Mouse (Mus musculus) layer of hippocampus, adult 2 months (tissue): ENCODE results near the gene Prss38. TPM values are rescaled to one million over a fixed set of nuclear protein-coding genes. Genes with fewer than 3 reads are reported as not detected.

Source experiments
- DNase-seq, 2 experiments: peaks; one replicate each; pipeline ENCODE4 v3.0.0; 2022; ENCODE audit warnings: low spot score in 2 of 2
- H3K27ac ChIP-seq: fragments of 200-600 bp; 2 replicates; pipeline ENCODE4 v1.8.1; 2022
- H3K4me3 ChIP-seq: fragments of 200-600 bp; 2 replicates; pipeline ENCODE4 v1.8.1; 2022; ENCODE audit warnings: mild to moderate bottlenecking
- CTCF ChIP-seq: fragments of 200-600 bp; conservative IDR thresholded peaks from 2 replicates; pipeline ENCODE4 v1.8.1; 2022; ENCODE audit warnings: antibody characterized with exemption, mild to moderate bottlenecking, moderate library complexity
- long read RNA-seq, 2 experiments: library from polyadenylated mRNA; stranded (forward); transcript quantifications; one replicate each; pipeline ENCODE4 v2.0.0; 2021; ENCODE audit warnings: borderline mapping rate in 2 of 2
- total RNA-seq, 2 experiments: library from RNA; stranded (reverse); gene quantifications; 2 replicates each; pipeline ENCODE4 v1.2.3; 2021

Gene Prss38
- not detected for total RNA-seq
- long read RNA-seq, experiment 1, result 0 reads
- long read RNA-seq, experiment 2, result 0 reads

DNA sequence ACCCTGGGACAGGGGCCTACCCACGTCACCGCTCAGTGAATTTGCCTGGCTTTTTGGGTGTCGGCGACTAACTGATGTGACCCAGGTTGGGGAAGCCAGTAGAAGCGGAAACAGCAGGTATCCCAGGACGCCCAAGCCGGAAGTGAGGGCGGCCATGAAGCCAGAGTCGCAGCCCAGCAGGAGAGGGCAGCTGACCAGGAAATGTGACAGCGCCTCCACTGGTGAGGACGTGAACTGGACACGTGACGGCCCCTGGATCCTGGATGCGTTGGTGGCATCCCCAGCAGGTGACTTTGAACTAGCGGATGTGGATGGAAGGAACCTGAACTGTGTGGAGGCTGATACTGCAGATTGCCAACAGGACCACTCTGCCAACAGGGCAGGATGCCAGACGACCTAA, at the start of gene Prss38:
Prss38 (minus strand) TSS at position 183 of the 400 bp plus-strand sequence.
- no peak for DNase-seq
- no peak within 1 kb of the TSS for H3K27ac ChIP-seq
- peak; percentile 26 for TF ChIP-seq CTCF
- no peak within 1 kb of the TSS for H3K4me3 ChIP-seq

DNA sequence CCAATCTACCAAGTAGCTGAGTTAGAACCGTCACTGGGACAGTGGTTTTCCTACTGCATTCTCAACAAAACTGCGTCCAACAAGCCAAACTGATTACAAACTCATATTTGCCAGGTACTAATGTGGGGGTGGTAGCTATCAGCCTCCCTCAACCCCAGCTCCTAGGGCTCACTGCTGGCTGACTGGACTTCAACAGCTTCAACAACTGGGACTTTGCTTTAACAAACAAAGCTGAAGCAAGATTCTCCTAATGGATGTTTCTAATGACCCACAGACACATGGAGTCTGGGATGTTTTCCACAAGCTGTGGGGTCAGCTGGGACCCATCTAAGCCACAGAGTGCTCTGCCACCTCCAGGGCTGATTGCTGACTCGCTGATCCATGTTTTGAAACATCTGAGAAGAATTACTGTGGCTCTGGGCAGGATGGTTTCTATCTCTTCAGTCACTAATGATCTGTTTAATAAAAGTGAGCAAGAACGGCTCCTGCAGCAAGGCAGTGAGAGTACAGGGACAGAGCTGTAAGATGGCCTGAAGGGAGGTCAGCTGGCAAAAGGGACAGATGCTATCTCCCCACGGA, 47.6 kb upstream of the Prss38 start:
- no peak for TF ChIP-seq CTCF
- Histone ChIP-seq H3K27ac (no peak overlapping the region), H3K4me3 (no peak overlapping the region)
- DNase-seq, result no peak

DNA sequence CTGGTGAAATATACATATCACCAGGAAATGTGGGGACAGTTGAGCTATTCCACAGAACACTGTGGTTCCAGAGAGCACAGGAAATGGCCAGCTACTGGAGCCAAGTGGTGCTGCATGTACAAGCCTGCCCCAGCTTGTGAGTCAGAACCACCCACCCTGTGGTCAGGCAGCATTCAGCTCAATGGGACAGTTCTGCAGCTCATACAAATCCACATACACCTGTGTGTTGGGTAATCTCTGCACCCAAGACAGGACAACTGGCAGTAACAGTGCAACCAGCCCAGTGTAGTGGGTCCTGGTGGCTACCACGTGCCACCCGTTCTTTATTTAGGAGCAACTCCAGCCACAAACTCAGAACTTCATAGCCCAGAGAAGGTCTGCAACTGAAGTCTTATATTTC, 46.5 kb upstream of the Prss38 start:
- no peak overlapping the region for H3K27ac ChIP-seq
- no peak for DNase-seq
- TF ChIP-seq CTCF, result no peak
- no peak overlapping the region for H3K4me3 ChIP-seq

DNA sequence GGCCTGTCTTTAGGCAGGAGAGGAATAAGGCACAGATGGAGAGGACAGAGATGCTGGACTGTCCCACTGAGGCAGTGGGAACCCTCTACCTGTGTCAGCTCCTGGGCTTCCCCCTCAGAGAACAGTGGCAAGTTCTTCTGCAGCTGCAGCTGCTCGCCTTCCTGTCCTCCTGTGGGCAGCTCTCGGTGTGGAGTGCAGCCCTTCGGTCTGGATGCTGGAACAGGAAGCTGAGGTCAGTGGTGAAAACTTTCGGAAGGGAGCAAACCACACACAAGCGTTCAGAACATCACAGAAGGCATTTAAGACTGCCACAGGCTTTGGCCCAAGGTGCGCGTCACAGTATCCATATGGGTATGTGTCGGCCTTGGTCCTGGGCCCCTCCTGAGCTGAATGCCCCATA, 46.0 kb upstream of the Prss38 start:
- TF ChIP-seq CTCF, result no peak
- no peak for DNase-seq
- Histone ChIP-seq H3K4me3 (no peak overlapping the region), H3K27ac (no peak overlapping the region)

DNA sequence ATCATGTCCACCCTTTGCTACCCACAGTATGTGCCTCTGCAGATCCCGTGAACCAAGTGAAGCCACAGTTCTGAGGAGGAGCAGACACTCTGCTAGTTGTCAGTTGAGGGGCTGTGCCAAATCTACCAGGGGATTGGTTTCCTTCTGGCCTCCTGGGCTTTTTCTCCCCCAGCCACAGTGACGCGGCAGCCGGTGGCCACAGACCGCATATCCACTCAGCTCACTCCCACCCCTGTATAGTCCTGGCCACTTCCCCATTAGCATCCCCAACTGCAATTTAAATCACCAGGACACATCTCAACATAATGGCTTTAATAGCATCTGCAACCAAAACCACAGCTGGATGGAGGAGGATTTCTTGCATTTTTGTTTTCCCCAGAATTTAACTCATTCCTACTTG, 43.3 kb upstream of the Prss38 start:
- Histone ChIP-seq H3K4me3 (no peak overlapping the region), H3K27ac (peak overlapping the region; percentile 2; the same call in 1 of the 2 replicates)
- no peak for DNase-seq
- no peak for TF ChIP-seq CTCF

DNA sequence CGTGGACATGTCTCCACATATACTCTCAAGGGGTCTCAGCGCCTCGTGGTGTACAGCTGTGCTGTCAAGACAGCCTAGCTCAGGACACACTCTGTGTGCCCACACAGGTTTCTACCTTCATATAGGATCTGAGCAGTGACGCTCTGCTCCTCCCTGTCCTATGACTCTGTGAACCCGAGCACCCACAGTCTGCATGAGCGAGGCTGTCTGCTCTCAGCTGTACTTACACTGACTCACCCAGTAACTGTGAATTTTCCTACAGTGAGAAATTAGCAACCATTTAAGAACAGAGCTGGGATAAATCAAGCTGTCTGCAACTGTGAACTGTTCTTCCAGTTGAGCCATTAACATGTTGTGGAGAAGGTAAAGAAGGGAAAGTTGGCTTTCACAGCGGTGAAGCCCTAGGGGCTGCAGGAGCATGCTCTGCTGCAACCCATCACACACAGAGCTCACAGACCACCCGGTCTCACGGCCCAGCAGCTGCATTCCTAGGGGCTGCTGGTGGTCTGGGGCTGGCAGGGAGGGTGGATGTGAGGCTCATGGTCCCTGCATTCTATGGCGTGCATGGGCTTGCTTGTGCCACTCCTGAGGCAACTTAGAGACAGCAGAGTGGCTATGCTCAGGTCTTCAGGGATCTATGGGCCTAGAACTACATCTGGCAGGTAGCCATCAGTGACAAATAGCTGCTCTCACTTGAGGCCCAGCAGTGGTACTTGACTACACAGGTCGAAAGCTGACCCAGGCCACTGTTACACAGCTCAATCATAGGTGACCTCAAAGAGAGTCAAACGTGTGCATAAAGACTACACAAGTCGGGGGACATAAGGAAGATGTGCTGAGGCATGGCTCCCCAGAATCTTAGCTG, 37.8 kb upstream of the Prss38 start:
- Histone ChIP-seq H3K27ac (peak overlapping the region; percentile 43; the same call in 1 of the 2 replicates), H3K4me3 (no peak overlapping the region)
- no peak for TF ChIP-seq CTCF
- no peak for DNase-seq

DNA sequence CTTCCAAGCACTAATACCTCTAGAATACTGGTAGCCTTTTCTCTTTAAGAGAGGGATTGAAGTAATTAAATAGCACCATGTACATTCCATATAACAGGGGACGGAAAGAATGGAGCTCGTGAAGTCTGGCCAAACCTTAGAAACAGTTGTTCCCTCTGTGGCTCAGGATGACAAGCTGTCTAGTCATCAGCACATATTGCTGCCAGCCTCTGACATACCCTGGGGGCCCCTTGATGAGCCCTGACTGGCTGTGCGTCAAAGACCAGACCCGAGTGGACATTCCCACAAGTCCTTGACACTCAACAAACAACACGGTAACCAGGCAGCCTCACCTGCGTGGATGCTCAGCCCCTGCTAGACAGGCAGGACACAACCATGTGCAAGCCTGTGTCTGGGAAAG, 36.6 kb upstream of the Prss38 start:
- no peak for DNase-seq
- TF ChIP-seq CTCF, result no peak
- peak overlapping the region; percentile 43; the same call in 1 of the 2 replicates for H3K27ac ChIP-seq
- H3K4me3 ChIP-seq, result no peak overlapping the region

DNA sequence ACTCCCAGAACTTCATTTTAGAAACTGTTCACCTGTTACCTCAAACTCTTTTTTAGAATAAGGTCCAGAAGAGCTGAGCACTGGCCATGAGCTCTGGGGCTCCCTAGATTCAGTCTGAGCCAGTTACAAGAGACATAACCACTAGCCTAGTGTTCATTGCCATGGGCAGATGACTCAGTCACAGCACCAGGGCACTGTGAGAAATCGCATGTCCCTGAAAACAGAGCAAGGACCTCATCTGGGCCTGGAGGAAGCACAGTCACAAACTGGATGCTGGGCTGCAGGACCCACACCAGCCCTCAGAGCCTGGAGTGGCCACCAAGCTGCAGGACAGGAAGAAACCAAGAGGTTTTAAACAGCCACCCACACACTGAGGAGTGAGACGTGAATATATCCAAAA, 35.4 kb upstream of the Prss38 start:
- Histone ChIP-seq H3K27ac (no peak overlapping the region), H3K4me3 (no peak overlapping the region)
- no peak for DNase-seq
- TF ChIP-seq CTCF, result no peak

DNA sequence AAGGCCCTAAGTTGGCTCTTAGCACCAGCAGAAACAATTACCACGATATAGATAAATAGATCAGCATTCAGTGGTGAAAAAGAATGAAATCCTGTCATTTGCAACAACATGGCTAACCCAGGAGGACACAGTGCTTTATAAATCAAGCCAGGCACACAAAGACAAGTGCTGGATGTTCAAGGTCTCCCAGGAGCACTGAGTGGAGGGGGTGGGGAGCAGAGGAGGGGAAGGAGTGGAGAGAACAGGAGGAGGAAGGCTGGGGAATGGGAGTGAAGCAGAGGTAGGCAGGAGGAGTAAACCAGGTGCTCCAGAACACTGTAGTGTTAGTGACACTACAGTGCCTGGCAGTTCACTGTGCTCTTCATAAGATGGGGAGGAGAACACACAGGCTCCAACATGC, 30.3 kb upstream of the Prss38 start:
- no peak for DNase-seq
- Histone ChIP-seq H3K27ac (no peak overlapping the region), H3K4me3 (no peak overlapping the region)
- TF ChIP-seq CTCF, result no peak

DNA sequence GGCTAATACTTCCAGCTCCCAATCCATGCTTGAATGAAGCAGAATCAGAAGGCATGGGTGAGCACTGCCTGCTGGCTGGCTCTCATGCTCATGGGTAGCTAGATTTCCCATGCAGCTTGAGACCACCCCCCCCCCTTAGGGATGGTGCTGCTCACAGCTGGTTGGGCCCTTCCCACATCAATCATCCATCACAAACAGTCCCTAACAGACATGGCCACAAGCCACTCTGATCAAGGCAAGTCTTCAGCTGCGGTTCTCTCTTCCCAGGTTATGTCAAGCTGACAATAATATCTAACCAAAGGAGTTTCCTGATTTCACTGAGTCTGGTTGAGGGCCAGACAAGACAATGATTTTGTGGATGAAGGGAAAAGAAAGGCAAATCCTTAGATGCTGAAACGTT, 25.4 kb upstream of the Prss38 start:
- Histone ChIP-seq H3K4me3 (no peak overlapping the region), H3K27ac (no peak overlapping the region)
- TF ChIP-seq CTCF, result no peak
- no peak for DNase-seq

DNA sequence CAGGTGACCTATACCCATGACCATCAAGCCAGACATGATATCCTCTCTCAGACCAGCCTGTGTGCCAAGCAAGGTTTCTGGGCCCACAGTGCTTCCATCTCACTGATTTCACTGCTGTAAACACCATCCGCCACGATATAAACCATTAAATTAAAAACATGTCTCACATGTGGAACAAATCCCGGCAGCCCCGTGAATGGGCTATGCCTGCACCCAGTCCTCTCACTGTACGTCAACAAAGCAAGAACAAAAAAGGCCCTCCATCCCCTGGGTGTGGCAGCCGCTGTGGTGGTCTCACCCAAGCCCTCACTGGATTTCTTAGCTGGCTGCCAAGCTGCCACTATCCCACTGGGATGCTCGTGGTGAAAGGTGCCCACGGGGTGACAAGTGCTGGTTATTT, 24.4 kb upstream of the Prss38 start:
- no peak overlapping the region for H3K27ac ChIP-seq
- no peak for DNase-seq
- no peak overlapping the region for H3K4me3 ChIP-seq
- TF ChIP-seq CTCF, result no peak

DNA sequence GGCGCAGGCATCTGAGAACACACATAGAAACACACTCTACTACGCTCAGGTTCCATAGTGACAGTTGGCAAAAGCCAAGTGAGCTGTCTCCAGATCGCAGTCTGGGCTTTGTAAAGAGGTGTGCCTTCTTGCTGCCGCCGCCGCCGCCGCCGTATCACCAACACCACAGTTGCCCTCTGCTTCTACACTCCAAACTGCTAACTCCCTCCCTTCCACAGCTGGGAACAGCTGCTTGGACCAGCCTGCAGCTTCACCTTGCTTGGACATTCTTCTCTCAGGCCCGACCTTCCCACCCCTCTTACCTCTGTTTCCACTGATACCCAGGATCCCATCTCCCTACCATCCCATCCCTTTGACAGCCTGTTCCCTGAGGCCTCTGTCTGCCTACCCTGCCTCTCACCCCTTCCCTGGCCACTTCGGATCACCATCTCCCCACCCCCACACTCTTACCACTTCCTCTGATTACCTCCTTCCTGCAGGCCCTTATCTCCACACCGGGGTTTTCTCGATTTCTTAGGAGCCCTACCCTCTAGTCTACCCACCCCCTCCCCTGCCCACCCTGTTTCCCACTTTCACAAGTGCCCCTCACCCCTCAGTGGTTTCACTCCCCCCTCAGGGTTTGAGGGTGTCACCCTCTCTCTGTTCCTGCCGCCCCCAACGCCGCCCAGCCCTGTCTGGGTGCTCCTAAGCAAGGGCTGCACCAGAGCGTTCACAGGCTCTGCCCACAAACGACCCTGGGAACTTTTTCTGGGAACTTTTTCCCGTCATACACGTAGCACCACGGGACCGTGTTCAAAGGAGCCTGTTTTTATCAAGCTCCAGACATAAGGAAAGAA, 22.3 kb upstream of the Prss38 start:
- no peak overlapping the region for H3K4me3 ChIP-seq
- DNase-seq, result no peak
- no peak overlapping the region for H3K27ac ChIP-seq
- TF ChIP-seq CTCF, result no peak

DNA sequence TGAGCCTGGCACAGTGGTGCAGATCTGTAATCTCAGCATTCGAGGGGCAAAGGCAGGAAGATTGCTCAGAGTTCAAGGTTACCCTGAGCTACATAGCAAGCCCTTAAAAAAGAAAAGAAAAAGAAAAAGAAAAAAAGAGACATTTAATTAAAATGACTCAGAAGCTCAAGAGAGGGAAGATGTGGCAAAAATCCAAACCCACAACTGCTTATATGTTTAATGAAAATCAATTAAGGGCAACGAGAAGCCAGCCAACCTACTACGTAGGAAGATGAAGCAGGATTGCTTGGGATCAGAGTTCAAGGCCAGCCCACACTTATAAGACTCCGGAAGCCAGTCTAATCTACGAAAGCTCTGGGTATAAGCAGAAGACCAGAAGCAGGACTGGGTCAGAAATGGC, 19.0 kb upstream of the Prss38 start:
- TF ChIP-seq CTCF, result no peak
- H3K27ac ChIP-seq, result no peak overlapping the region
- no peak overlapping the region for H3K4me3 ChIP-seq
- DNase-seq, result no peak

DNA sequence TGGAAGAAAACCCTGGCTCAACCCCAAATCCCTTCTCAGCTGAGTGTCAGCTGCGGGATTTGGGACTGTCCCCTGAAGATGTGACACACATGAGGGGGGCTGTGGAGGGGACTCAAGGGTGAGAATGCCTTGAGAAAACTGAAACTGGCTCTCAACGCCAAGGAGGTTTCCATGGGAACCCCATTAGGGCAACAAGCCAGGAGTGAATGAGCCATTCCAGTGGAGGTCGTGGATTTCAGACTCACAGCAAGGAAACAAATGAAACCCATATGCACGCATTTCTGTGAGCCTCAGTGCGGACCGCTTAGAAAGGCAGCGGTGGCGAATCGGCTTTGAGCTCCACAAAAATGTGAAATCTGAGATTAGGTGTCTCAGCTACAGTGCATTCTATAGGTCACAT, 18.1 kb upstream of the Prss38 start:
- H3K4me3 ChIP-seq, result no peak overlapping the region
- H3K27ac ChIP-seq, result peak overlapping the region; percentile 43; the same call in 1 of the 2 replicates
- DNase-seq, result peak; percentile 16 to 39
- no peak for TF ChIP-seq CTCF
